Mouse (Mus musculus): ENCODE measurements at regions not wholly inside any gene's neighbourhood (a gene's known extent, or its start where the extent isn't known, plus 50 kb on each side); places are given as distances from the start of the nearest gene placed in this dataset.

- TF ChIP-seq CTCF (IDR thresholded peaks at IDR 0.05; ENCODE audit: extremely low read depth, insufficient read length, insufficient replicate concordance, low read depth, low read length) (no peak), POLR2A (IDR thresholded peaks at IDR 0.05; ENCODE audit: low read depth, low read length) (no peak)
Observed at GRCm38 (mm10) chr6:112003784-112004471, 269.6 kb upstream of the Lmcd1 start.
